Mouse (Mus musculus) neural tube, embryonic 12.5 days (tissue): ENCODE measurements around the gene Lrig2. TPM values are rescaled to one million over a fixed set of nuclear protein-coding genes. Genes with fewer than 3 reads are reported as not detected.

Experiments used
- ATAC-seq: fragments of 200-750 bp; cut with Nextera tagmentation; 2 replicates; pipeline ENCODE4 v1.8.0; 2017; ENCODE audit warnings: low read depth, mild to moderate bottlenecking, moderate TSS enrichment, moderate library complexity; ENCODE audit not compliant: low FRiP score
- H3K27ac ChIP-seq: fragments of 300-500 bp; sonication (generic); 2 replicates; pipeline ENCODE4 v1.5.1; 2016
- H3K27me3 ChIP-seq: fragments of 300-500 bp; sonication (generic); replicated peaks from 2 replicates; pipeline ENCODE4 v1.6.1; 2016; ENCODE audit warnings: mild to moderate bottlenecking
- H3K36me3 ChIP-seq: fragments of 300-500 bp; sonication (generic); 2 replicates; pipeline ENCODE4 v1.6.1; 2016; ENCODE audit warnings: mild to moderate bottlenecking
- H3K4me1 ChIP-seq: fragments of 300-500 bp; sonication (generic); 2 replicates; pipeline ENCODE4 v1.6.1; 2016
- H3K4me2 ChIP-seq: fragments of 300-500 bp; sonication (generic); replicated peaks from 2 replicates; pipeline ENCODE4 v1.6.1; 2016; ENCODE audit warnings: mild to moderate bottlenecking
- H3K4me3 ChIP-seq: fragments of 300-500 bp; sonication (generic); 2 replicates; pipeline ENCODE4 v1.5.1; 2016
- H3K9ac ChIP-seq: fragments of 300-500 bp; sonication (generic); 2 replicates; pipeline ENCODE4 v1.6.1; 2016; ENCODE audit warnings: mild to moderate bottlenecking
- H3K9me3 ChIP-seq: fragments of 300-500 bp; sonication (generic); 2 replicates; pipeline ENCODE4 v1.6.1; 2016; ENCODE audit warnings: mild to moderate bottlenecking
- WGBS: fragments of 180-500 bp; shearing (Covaris S2); methylation state at CpG from one replicate; pipeline ENCODE4 v1.1.7; 2016; 5-methylcytosine and 5-hydroxymethylcytosine counted together
- polyA plus RNA-seq: library from polyadenylated mRNA; unstranded; fragments of >200 nt; fragmentation: Nextera tagmentation; extraction: Ambion mirVana; gene quantifications from 2 replicates; pipeline ENCODE4 v1.2.1, GENCODE M21; 2016

Lrig2 gene
- polyA plus RNA-seq, 1 experiment from 2014 or later: 30.9 TPM

DNA sequence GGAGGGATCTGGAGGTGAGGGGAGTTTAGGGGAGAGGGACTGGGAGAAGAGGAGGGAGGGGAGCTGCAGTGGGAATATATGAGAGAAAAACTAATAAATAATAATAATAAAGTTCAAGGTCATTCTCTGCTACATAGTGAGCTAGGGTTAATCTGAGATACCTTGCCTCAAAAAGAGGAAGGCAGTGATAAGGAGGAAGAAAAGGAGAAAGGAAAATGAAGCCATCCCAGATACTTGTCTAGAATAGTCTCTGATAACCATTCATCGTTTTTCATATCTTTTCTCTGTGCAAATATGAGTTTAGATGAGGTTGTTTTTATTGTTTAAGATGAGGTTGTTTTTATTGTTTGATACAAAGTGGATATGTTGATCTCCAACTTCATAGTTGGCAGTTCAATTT is 13.3 kb upstream of the Lrig2 start:
- WGBS: 74% methylated on average over 1 of the region's 1 CpGs
- ATAC-seq: no peak
- H3K4me1 ChIP-seq: no peaks in the 10 kb centered on the region

DNA sequence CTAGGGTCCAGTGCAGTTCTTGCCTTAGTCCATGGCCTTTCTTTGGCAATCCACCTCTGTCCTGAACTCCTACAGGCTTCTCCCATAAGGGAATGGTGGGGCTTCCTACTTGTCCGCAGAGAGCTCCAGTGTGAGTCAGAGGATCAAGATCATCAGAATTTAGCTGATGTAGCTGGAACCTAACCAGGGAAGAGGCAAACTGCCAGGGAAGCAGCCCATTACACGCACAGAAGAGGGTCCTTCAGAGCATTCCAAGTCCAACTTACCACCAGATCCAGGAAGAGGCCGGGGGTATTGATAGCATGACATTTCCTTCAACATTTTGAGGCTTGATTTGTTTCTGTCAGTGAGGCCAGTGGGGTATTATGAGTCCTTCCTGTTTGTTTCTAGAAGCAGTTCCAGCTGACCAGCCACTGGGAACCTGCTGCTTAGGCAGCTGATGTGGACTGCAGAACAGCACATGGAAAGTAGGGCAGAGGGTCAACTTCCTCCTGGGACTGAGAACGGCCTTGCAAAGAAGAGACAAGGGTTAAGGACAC is 11.7 kb upstream of the Lrig2 start:
- no peaks in the 10 kb centered on the region for H3K36me3 ChIP-seq
- no peak overlapping the region for H3K9ac ChIP-seq
- H3K27ac ChIP-seq: no peak overlapping the region
- H3K4me1 ChIP-seq: no peaks in the 10 kb centered on the region
- H3K4me3 ChIP-seq: no peak overlapping the region
- H3K27me3 ChIP-seq: no peaks in the 10 kb centered on the region
- no peaks in the 10 kb centered on the region for H3K9me3 ChIP-seq
- no peak for ATAC-seq
- 78% methylated on average over 4 of the region's 4 CpGs for WGBS
- no peak overlapping the region for H3K4me2 ChIP-seq

More for the DNA sequence above, 13.3 kb upstream of the Lrig2 start:
- no peaks in the 10 kb centered on the region for H3K9me3 ChIP-seq
- no peaks in the 10 kb centered on the region for H3K27me3 ChIP-seq
- no peak overlapping the region for H3K9ac ChIP-seq
- H3K36me3 ChIP-seq: no peaks in the 10 kb centered on the region
- no peak overlapping the region for H3K27ac ChIP-seq
- H3K4me2 ChIP-seq: no peak overlapping the region
- no peak overlapping the region for H3K4me3 ChIP-seq

DNA sequence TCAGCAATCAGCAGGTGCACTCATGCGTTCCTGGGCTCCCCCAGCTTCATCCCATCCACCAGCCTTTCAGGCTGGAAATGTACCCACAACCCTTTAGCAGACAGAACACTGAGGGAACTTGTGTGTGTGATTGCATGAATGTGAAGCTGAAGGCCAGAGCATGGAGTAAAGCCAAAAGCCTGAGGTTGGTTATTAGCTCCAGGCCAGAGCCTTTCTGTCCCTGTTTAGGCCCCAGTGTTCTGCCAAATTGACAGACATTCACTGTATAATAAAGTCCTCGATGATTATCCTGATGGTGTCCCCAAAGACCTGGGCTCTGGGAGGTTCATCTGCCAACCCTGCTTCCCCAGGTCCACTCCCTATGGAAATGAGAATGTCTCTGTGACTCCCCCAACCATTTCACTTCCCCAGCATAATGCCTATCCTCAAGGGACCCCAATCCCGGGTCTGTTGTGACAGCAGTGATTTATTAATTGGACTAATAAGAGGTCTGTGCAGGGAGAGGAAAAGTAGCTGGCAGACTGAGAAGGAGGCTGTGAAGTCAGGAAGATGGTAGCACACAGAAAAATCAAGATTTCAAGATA is 9.7 kb upstream of the Lrig2 start:
- Histone ChIP-seq H3K4me3 (no peak overlapping the region), H3K9me3 (no peaks in the 10 kb centered on the region), H3K9ac (no peak overlapping the region), H3K4me2 (no peak overlapping the region), H3K4me1 (no peaks in the 10 kb centered on the region), H3K36me3 (no peaks in the 10 kb centered on the region), H3K27me3 (no peaks in the 10 kb centered on the region), H3K27ac (no peak overlapping the region)
- 31% methylated on average over 3 of the region's 3 CpGs for WGBS
- ATAC-seq: no peak

DNA sequence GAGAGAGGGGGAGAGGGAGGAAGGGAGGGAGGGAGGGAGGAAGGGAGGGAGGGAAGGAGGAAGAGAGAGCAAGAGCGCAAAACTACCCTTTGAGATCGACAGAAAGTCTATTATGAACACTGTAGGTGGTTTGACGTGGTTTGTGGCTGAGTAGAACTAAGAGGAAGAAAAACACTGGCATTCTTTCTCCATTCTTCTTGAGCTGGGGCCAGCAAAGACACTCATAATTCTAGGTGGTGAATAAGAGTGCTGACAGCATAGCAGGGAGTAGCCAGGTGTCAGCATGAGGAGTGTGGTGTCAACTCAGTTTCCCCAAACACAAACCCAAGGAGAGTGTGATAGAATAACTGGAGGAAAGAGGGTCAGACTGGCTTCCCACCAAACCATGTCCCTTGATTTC is 8.8 kb upstream of the Lrig2 start:
- H3K27ac ChIP-seq: no peak overlapping the region
- WGBS: 64% methylated on average over 3 of the region's 3 CpGs

DNA sequence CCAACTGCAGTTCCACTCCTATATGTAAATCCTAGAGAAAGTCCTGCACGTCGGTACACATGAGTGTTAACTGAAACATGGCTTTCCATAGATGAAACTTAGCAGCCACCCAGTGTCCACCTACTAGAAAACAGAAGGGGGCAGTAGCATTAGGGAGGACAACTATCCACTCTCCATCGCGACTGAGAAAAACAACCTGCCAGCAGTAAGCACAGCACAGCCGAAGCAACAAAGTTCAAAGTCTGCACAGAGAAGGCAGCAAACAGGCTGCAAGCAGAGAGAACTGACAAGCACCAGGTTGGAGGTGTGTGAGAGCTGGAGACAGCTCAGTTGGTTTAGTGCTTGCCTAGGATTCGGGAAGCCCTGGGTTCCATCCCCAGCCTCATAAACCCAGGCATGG is 7.2 kb upstream of the Lrig2 start:
- H3K4me1 ChIP-seq: no peaks in the 10 kb centered on the region
- no peak overlapping the region for H3K4me2 ChIP-seq

More for the DNA sequence above, 8.8 kb upstream of the Lrig2 start:
- Histone ChIP-seq H3K27me3 (no peaks in the 10 kb centered on the region), H3K4me3 (no peak overlapping the region), H3K9ac (no peak overlapping the region), H3K4me2 (no peak overlapping the region), H3K9me3 (no peaks in the 10 kb centered on the region), H3K36me3 (no peaks in the 10 kb centered on the region), H3K4me1 (no peaks in the 10 kb centered on the region)
- ATAC-seq: no peak

DNA sequence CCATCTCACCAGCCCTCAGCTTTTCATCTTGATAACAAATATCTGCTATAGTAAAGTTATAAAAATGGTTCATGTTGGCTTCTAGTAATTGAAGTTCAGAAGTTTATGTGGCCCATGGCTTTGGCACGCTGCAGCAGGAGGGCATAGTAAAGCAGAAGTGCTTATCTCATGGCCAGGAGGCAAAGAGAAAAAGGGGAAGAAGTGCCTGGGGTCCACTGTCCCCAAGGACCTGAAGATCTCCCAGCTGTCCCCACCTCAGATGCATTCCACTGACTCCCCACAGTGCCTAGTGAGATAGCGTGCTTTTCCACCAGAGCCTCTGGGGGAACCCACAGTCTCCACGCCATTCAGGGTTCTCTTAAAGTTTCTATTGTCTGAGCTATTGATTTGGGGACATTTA is 6.7 kb upstream of the Lrig2 start:
- Histone ChIP-seq H3K4me1 (no peaks in the 10 kb centered on the region), H3K4me3 (no peak overlapping the region), H3K27ac (no peak overlapping the region), H3K9me3 (no peaks in the 10 kb centered on the region), H3K9ac (no peak overlapping the region), H3K36me3 (no peaks in the 10 kb centered on the region), H3K4me2 (no peak overlapping the region), H3K27me3 (no peaks in the 10 kb centered on the region)
- 82% methylated on average over 3 of the region's 3 CpGs for WGBS
- ATAC-seq: no peak

More for the DNA sequence above, 7.2 kb upstream of the Lrig2 start:
- H3K4me3 ChIP-seq: no peak overlapping the region
- H3K27ac ChIP-seq: no peak overlapping the region
- H3K27me3 ChIP-seq: no peaks in the 10 kb centered on the region
- no peaks in the 10 kb centered on the region for H3K36me3 ChIP-seq
- WGBS: 61% methylated on average over 6 of the region's 6 CpGs
- no peak overlapping the region for H3K9ac ChIP-seq
- no peaks in the 10 kb centered on the region for H3K9me3 ChIP-seq
- no peak for ATAC-seq

DNA sequence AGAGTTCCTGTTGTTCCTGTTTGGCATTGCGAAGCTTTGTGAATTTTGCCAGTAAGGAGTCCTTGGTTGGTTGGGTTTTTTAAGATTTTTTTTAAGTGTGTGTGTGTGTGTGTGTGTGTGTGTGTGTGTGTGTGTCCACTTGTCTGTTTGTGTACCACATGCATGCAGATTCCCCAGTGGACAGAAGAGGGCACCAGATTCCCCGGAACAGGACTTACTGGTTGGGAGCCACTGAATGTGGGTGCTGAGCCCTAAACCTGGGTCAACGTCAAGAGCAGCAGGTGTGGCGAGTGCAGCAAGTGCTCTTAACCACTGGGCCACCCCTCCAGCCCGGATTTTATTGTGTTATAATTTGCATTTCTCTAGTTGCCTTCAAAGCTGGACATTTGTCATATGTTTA is 5.4 kb upstream of the Lrig2 start:
- no peak overlapping the region for H3K27ac ChIP-seq
- H3K27me3 ChIP-seq: no peaks in the 10 kb centered on the region
- 86% methylated on average over 5 of the region's 5 CpGs for WGBS
- H3K4me3 ChIP-seq: no peak overlapping the region
- no peaks in the 10 kb centered on the region for H3K36me3 ChIP-seq
- no peaks in the 10 kb centered on the region for H3K9me3 ChIP-seq
- no peaks in the 10 kb centered on the region for H3K4me1 ChIP-seq
- ATAC-seq: no peak
- H3K9ac ChIP-seq: no peak overlapping the region
- no peak overlapping the region for H3K4me2 ChIP-seq

DNA sequence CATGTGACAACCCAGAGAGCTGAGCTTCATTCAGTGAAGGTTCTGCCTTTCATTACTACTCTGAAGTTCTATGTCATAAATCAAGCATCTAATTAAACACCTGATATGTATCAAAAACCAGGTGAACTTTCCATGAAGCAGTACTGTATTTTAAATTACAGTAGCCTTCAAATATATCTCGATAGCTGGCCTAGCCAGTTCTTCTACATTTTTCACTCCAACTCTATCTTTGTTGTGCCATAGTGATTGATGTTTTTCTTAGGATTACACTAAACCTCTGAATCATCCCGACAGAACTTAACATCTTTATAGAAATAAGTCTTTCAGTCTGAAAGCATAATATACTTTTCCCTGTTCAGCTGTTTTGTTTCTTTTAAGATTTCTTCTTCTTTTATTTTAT is 2.8 kb upstream of the Lrig2 start:
- Histone ChIP-seq H3K27ac (no peak overlapping the region), H3K4me3 (no peak overlapping the region), H3K27me3 (no peaks in the 10 kb centered on the region), H3K4me1 (no peaks in the 10 kb centered on the region), H3K9me3 (no peaks in the 10 kb centered on the region), H3K9ac (no peak overlapping the region), H3K36me3 (no peaks in the 10 kb centered on the region), H3K4me2 (no peak overlapping the region)
- WGBS: 90% methylated on average over 2 of the region's 2 CpGs
- ATAC-seq: no peak

DNA sequence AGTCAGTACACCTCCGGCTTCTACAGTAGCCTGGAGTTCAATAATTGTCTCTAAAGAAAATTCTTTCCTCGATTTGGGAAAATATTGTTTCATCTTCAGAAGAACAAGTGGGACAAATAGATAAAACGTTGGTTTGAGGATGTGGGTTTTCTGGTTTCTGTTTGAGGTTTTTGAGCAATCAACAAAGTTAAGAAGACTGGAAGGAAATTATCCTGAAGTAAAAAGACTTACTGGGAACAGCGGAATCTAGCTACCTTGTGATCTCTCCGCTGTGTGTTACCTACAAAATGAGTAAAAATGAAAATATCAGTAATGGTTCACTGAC is 668 bp upstream of the Lrig2 start:
- Histone ChIP-seq H3K4me2 (peak overlapping the region; percentile 70), H3K4me1 (0 out of 2 replicates have a peak, but pooled peaks cover 4% of the 10 kb centered on the region), H3K27me3 (no peaks in the 10 kb centered on the region), H3K27ac (no peak overlapping the region), H3K4me3 (peak overlapping the region; percentile 89), H3K9me3 (no peaks in the 10 kb centered on the region), H3K9ac (peak overlapping the region; percentile 58), H3K36me3 (no peaks in the 10 kb centered on the region)
- no peak for ATAC-seq
- 25% methylated on average over 5 of the region's 5 CpGs for WGBS

DNA sequence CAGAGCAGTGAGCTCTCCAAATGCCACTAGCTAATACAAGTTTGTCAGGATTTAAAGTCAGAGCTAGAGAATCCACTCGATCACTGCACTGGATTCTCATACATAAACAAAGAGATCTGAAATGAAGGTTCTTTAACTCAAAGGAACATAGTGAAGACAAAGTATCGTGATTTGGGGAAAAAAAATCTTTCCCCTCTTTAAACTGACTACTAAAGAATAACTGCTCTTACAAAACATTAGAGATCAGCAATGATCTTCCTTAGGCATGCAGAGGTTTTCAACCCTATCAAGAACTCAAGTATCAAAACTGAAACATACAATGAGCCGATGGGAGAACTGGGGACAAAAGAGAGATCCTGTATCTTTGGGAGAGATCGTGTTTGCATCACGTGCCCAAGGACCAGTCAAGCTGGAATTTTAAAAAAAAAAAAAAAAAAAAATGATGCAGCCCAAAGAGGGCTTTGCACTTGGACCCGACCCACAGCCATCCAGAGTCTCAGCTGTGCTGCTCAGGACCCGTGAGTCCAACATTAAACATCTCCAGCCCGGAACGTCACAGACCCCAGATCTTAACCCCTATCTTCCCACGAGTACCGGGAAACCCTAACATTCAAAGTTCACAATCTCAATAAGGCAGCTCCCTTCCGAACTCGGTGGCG is 818 bp downstream of the Lrig2 start:
- Histone ChIP-seq H3K4me2 (peak overlapping the region; percentile 70), H3K4me3 (peak overlapping the region; percentile 89), H3K9me3 (no peaks in the 10 kb centered on the region), H3K36me3 (no peaks in the 10 kb centered on the region), H3K4me1 (0 out of 2 replicates have a peak, but pooled peaks cover 4% of the 10 kb centered on the region), H3K27ac (peak overlapping the region; percentile 96), H3K9ac (peak overlapping the region; percentile 86), H3K27me3 (no peaks in the 10 kb centered on the region)
- WGBS: 2% methylated on average over 14 of the region's 14 CpGs
- ATAC-seq: peak; percentile 38

DNA sequence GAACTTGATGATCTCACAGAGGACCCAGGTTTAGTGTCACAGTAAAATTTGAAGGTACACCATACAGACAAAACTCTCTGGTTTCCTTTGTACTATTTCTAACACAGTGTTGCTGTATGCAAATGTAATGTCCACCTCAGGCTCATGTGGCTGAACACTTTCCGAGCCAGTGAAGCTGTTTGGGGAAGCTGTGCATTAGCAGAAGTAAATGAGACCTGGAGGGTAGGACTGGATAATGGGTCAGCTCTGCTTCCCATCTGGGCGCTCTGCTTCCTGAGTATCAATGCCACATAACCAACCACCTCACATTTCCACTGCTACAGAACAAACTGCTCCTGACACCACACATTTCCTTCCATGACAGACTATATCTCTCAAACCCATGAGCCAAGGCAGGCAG is 10.1 kb downstream of the Lrig2 start:
- Histone ChIP-seq H3K9me3 (no peaks in the 10 kb centered on the region), H3K4me3 (no peak overlapping the region), H3K36me3 (no peaks in the 10 kb centered on the region; the same call in 1 of the 2 replicates), H3K4me1 (no peaks in the 10 kb centered on the region), H3K27ac (no peak overlapping the region), H3K4me2 (no peak overlapping the region), H3K9ac (no peak overlapping the region), H3K27me3 (no peaks in the 10 kb centered on the region)
- ATAC-seq: no peak
- WGBS: 83% methylated on average over 2 of the region's 2 CpGs

DNA sequence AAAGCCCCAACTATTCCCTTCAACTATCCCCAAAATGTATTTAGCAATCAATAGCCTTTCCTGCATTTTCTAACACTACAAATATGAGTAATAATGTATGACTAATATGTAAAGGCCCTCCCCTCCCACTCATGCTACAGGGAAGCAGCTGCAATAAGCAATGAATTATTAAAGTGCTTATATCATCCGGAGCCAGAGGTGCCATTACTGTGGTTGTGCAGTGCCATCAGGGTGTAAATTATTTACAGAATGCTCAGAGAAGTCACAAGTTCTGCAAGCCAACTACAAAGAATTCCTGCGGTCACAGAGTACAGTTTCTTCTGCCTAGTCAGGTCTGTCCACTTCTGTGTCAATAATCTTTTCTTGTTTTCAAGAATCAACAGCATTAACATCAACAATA is 10.8 kb downstream of the Lrig2 start:
- no peak overlapping the region for H3K4me2 ChIP-seq
- H3K9me3 ChIP-seq: no peaks in the 10 kb centered on the region
- peaks cover 6% of the 10 kb centered on the region for H3K36me3 ChIP-seq
- H3K4me3 ChIP-seq: no peak overlapping the region
- ATAC-seq: no peak
- H3K9ac ChIP-seq: no peak overlapping the region
- no peaks in the 10 kb centered on the region for H3K27me3 ChIP-seq
- no peak overlapping the region for H3K27ac ChIP-seq
- 71% methylated on average over 2 of the region's 2 CpGs for WGBS
- H3K4me1 ChIP-seq: no peaks in the 10 kb centered on the region

DNA sequence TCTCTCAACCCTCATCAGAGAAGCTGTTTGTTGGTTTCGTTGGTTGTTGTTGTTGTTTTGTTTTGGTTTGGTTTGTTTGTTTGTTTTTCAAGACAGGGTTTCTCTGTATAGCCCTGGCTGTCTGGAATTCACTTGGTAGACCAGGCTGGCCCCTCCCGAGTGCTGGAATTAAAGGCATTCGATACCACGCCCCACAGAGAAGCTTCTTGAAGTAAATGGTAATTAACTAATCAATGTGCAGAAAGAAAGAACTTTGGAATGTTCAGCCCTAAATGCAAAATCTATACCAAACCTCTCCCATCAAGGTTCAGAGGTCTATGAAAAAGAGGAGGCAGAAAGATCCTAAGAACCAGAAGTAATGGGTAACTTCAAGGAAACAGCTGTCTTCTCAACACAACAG is 15.5 kb downstream of the Lrig2 start:
- Histone ChIP-seq H3K9me3 (no peaks in the 10 kb centered on the region), H3K27ac (no peak overlapping the region), H3K27me3 (no peaks in the 10 kb centered on the region), H3K4me1 (no peaks in the 10 kb centered on the region), H3K4me2 (no peak overlapping the region), H3K4me3 (no peak overlapping the region), H3K9ac (no peak overlapping the region), H3K36me3 (peaks cover 33% of the 10 kb centered on the region)
- 88% methylated on average over 4 of the region's 4 CpGs for WGBS
- no peak for ATAC-seq
